Mouse (Mus musculus) myocyte (in vitro differentiated cells): ENCODE measurements at regions not wholly inside any gene's neighbourhood (a gene's known extent, or its start where the extent isn't known, plus 50 kb on each side); places are given as distances from the start of the nearest gene placed in this dataset.

Source experiments
- MYOD1 ChIP-seq, 3 experiments: IDR thresholded peaks; one replicate each; pipeline ENCODE4 v1.6.1; 2011; ENCODE audit warnings: control low read depth in 2 of 3, low read depth in 2 of 3, mild to moderate bottlenecking in 2 of 3, moderate library complexity in 1 of 3; ENCODE audit not compliant: insufficient read length in 2 of 3, control insufficient read depth in 1 of 3
- POLR2A ChIP-seq: IDR thresholded peaks from one replicate; pipeline ENCODE4 v1.6.1; 2011; ENCODE audit warnings: low read depth, mild to moderate bottlenecking, control low read depth, moderate library complexity; ENCODE audit not compliant: insufficient read length
- SRF ChIP-seq: IDR thresholded peaks from one replicate; pipeline ENCODE4 v1.6.1; 2011; ENCODE audit warnings: low read depth; ENCODE audit not compliant: control insufficient read depth, insufficient read length

DNA sequence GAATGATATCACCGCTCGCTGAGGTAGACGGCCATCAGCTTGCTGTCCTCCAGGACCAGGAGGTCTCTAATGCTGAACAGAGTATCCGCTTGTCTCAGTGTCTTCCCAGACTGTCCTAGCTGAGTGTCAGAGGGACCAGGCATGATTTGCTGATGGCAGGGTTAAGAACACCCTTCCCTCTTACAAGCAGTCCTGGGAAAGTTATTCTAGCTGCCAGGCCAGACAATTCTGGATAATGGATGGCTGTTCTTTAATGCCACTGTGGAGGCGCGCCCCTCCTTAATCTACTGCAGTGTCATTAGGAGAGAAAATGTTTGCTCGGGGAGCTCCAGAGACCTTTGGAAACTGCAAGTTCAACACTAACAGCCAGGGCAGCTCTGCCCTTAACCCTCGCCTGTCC is 182.1 kb downstream of the Ptpru start:
- TF ChIP-seq POLR2A = no peak
- TF ChIP-seq SRF = no peak
- TF ChIP-seq MYOD1 (IDR thresholded peaks at IDR 0.05; ENCODE audit: control insufficient read depth in 1 of 3, insufficient read length in 2 of 3, low read depth in 2 of 3) = no peak
